Mouse (Mus musculus): ENCODE measurements around the gene Spp1. TPM values are rescaled to one million over a fixed set of nuclear protein-coding genes. Genes with fewer than 3 reads are reported as not detected.

The Spp1 gene
- polyA plus RNA-seq, 1 experiment, result 1,843 TPM

DNA sequence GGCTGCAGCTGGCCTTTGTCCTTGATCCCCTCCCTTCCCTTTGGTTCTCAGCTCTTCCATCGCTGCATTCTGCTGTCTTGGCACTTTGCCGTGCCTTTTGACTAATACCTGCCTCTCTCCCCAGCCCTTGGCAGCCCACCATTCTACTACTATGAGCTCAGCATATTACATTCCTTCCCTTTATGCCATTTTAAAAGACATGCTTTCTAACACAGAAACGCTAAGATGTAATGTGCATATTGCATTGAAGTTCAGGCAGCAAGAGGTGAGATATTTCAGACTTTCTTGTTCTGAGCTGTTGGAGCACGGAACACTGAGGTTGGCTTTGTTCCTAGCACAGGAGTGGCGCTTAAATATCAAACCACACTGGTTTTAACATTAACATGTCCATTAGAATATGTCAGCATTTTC, 36.1 kb downstream of the Spp1 start:
- H3K4me3 ChIP-seq (ENCODE audit: insufficient read depth, poor library complexity, severe bottlenecking), result no peak overlapping the region
- H3K79me2 ChIP-seq (ENCODE audit: control insufficient read depth, insufficient read depth), result no peaks in the 10 kb centered on the region
- H3K27me3 ChIP-seq (ENCODE audit: control insufficient read depth, insufficient read depth, insufficient read length), result no peaks in the 10 kb centered on the region
- H3K36me3 ChIP-seq (ENCODE audit: control insufficient read depth, insufficient read depth), result peaks cover 13% of the 10 kb centered on the region
- H3K79me3 ChIP-seq (ENCODE audit: low read depth), result no peaks in the 10 kb centered on the region
- no peak for TF ChIP-seq FOSL1 (IDR thresholded peaks at IDR 0.05; ENCODE audit: insufficient read depth, low read length, poor library complexity, severe bottlenecking)
- no peak for TF ChIP-seq CTCF (IDR thresholded peaks at IDR 0.05; ENCODE audit: control insufficient read depth, insufficient read depth, insufficient read length)
- TF ChIP-seq CEBPB (IDR thresholded peaks at IDR 0.05; ENCODE audit: low read depth), result no peak
- no peak for TF ChIP-seq USF1 (IDR thresholded peaks at IDR 0.05; ENCODE audit: low read depth)
- TF ChIP-seq MYOD1 (IDR thresholded peaks at IDR 0.05; ENCODE audit: control insufficient read depth, insufficient read length, low read depth), result no peak
- no peak for TF ChIP-seq MYOG (IDR thresholded peaks at IDR 0.05; ENCODE audit: control insufficient read depth, extremely low read depth, insufficient read length)
- TF ChIP-seq MAX (IDR thresholded peaks at IDR 0.05), result no peak
- H3ac ChIP-seq (ENCODE audit: control insufficient read depth, insufficient read length, low read depth), result no peak overlapping the region

DNA sequence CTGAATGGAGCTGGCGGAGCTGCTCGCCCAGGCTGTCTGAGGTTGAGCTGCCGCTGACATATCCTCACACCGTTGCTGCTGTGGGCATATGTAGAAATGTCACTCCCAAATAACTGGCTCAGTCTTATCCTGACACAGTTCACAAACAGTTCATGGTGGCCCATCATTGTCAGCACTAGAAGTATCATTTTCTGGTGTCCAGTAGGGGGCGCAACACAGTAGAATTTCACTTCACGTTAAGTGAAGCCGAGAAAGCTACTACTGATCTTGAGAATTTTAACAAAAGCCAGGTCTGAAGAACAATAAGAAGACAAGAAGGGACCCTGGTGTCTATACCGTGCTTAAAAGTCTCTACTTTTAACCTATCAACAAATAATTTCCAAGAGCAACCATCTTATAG, 37.5 kb downstream of the Spp1 start:
- H3K27me3 ChIP-seq (ENCODE audit: control insufficient read depth, insufficient read depth, insufficient read length), result no peaks in the 10 kb centered on the region
- no peaks in the 10 kb centered on the region for H3K79me3 ChIP-seq (ENCODE audit: low read depth)
- H3ac ChIP-seq (ENCODE audit: control insufficient read depth, insufficient read length, low read depth), result no peak overlapping the region
- peaks cover 12% of the 10 kb centered on the region for H3K36me3 ChIP-seq (ENCODE audit: control insufficient read depth, insufficient read depth)
- no peaks in the 10 kb centered on the region for H3K79me2 ChIP-seq (ENCODE audit: control insufficient read depth, insufficient read depth)
- H3K4me3 ChIP-seq (ENCODE audit: insufficient read depth, poor library complexity, severe bottlenecking), result no peak overlapping the region
- TF ChIP-seq USF1 (IDR thresholded peaks at IDR 0.05; ENCODE audit: low read depth) (no peak), MYOD1 (IDR thresholded peaks at IDR 0.05; ENCODE audit: control insufficient read depth, insufficient read length, low read depth) (no peak), CTCF (IDR thresholded peaks at IDR 0.05; ENCODE audit: control insufficient read depth, insufficient read depth, insufficient read length) (no peak), CEBPB (IDR thresholded peaks at IDR 0.05; ENCODE audit: low read depth) (no peak), MAX (IDR thresholded peaks at IDR 0.05) (no peak), MYOG (IDR thresholded peaks at IDR 0.05; ENCODE audit: control insufficient read depth, extremely low read depth, insufficient read length) (no peak), FOSL1 (IDR thresholded peaks at IDR 0.05; ENCODE audit: insufficient read depth, low read length, poor library complexity, severe bottlenecking) (no peak)

DNA sequence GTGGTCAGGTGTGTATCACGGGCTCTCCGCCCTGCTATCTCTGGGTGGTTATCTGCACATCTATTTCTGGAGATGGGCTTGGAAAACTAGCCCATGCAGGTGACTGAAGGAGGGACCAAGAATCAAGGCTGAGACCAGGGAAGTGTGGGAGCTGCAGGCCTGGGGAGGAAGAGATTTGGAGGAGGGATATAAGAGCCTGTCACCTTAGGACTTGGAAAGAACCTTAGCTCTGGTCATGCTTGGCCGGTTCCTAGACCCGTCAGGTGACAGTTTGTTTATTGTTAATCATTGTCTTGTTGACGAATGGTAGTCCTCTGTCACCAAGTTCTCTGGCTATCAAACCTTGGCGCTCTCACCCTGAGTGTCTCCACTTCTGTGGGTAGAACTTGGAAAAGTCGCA, 45.4 kb downstream of the Spp1 start:
- TF ChIP-seq MYOD1 (IDR thresholded peaks at IDR 0.05; ENCODE audit: control insufficient read depth, insufficient read length, low read depth), result no peak
- no peak for TF ChIP-seq MAX (IDR thresholded peaks at IDR 0.05)
- TF ChIP-seq USF1 (IDR thresholded peaks at IDR 0.05; ENCODE audit: low read depth), result no peak
- TF ChIP-seq FOSL1 (IDR thresholded peaks at IDR 0.05; ENCODE audit: insufficient read depth, low read length, poor library complexity, severe bottlenecking), result no peak
- no peak for TF ChIP-seq CEBPB (IDR thresholded peaks at IDR 0.05; ENCODE audit: low read depth)
- TF ChIP-seq CTCF (IDR thresholded peaks at IDR 0.05; ENCODE audit: control insufficient read depth, insufficient read depth, insufficient read length), result no peak
- no peak for TF ChIP-seq MYOG (IDR thresholded peaks at IDR 0.05; ENCODE audit: control insufficient read depth, extremely low read depth, insufficient read length)
- Histone ChIP-seq H3ac (ENCODE audit: control insufficient read depth, insufficient read length, low read depth) (no peak overlapping the region), H3K4me3 (ENCODE audit: insufficient read depth, poor library complexity, severe bottlenecking) (no peak overlapping the region), H3K79me2 (ENCODE audit: control insufficient read depth, insufficient read depth) (no peaks in the 10 kb centered on the region), H3K27me3 (ENCODE audit: control insufficient read depth, insufficient read depth, insufficient read length) (no peaks in the 10 kb centered on the region), H3K36me3 (ENCODE audit: control insufficient read depth, insufficient read depth) (peaks cover 42% of the 10 kb centered on the region), H3K79me3 (ENCODE audit: low read depth) (no peaks in the 10 kb centered on the region)

DNA sequence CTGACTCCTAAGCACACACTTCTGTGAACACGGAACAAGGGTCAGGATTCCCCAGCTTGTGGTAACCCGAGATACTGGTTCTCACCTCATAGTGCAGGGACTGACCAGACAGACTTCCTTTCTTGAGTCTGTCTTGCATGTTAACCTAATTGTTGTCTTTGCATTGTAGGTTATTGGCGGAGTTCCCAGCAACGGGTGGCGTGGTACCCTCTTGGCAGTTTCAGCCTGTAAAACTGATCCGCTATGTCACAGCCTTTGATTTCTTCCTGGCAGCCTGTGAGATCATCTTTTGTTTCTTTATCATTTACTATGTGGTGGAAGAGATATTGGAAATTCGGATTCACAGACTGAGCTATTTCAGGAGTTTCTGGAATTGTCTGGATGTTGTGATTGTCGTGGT, 47.9 kb downstream of the Spp1 start:
- H3K36me3 ChIP-seq (ENCODE audit: control insufficient read depth, insufficient read depth), result peaks cover 55% of the 10 kb centered on the region
- H3K27me3 ChIP-seq (ENCODE audit: control insufficient read depth, insufficient read depth, insufficient read length), result no peaks in the 10 kb centered on the region
- TF ChIP-seq FOSL1 (IDR thresholded peaks at IDR 0.05; ENCODE audit: insufficient read depth, low read length, poor library complexity, severe bottlenecking), result no peak
- TF ChIP-seq MYOG (IDR thresholded peaks at IDR 0.05; ENCODE audit: control insufficient read depth, extremely low read depth, insufficient read length), result no peak
- no peak for TF ChIP-seq USF1 (IDR thresholded peaks at IDR 0.05; ENCODE audit: low read depth)
- TF ChIP-seq CTCF (IDR thresholded peaks at IDR 0.05; ENCODE audit: control insufficient read depth, insufficient read depth, insufficient read length), result no peak
- no peak for TF ChIP-seq MYOD1 (IDR thresholded peaks at IDR 0.05; ENCODE audit: control insufficient read depth, insufficient read length, low read depth)
- no peak for TF ChIP-seq CEBPB (IDR thresholded peaks at IDR 0.05; ENCODE audit: low read depth)
- no peak for TF ChIP-seq MAX (IDR thresholded peaks at IDR 0.05)
- H3ac ChIP-seq (ENCODE audit: control insufficient read depth, insufficient read length, low read depth), result no peak overlapping the region
- no peaks in the 10 kb centered on the region for H3K79me2 ChIP-seq (ENCODE audit: control insufficient read depth, insufficient read depth)
- H3K4me3 ChIP-seq (ENCODE audit: insufficient read depth, poor library complexity, severe bottlenecking), result no peak overlapping the region
- no peaks in the 10 kb centered on the region for H3K79me3 ChIP-seq (ENCODE audit: low read depth)

Other genes starting within 250 kb of the Spp1 start
- 3.4 TPM for gene Dmp1, start 232.5 kb upstream of the Spp1 start, polyA plus RNA-seq (2012; fragmentation: generic; extraction: Trizol)
- gene Ibsp, start 135.9 kb upstream of the Spp1 start, polyA plus RNA-seq (2012; fragmentation: generic; extraction: Trizol), result not detected
- not detected for gene Mepe, start 109.8 kb upstream of the Spp1 start, polyA plus RNA-seq (2012; fragmentation: generic; extraction: Trizol)
- 6.1 TPM for gene Pkd2, start 24.3 kb downstream of the Spp1 start, polyA plus RNA-seq (2012; fragmentation: generic; extraction: Trizol)
- 0.60 TPM for gene BC005561, start 73.2 kb downstream of the Spp1 start, polyA plus RNA-seq (2012; fragmentation: generic; extraction: Trizol)